Mouse (Mus musculus) embryonic fibroblast, embryonic 13.5 days (primary cell): ENCODE data around the gene Keap1. TPM values are rescaled to one million over a fixed set of nuclear protein-coding genes. Genes with fewer than 3 reads are reported as not detected.

Experiments
- H3K27ac ChIP-seq: 2 replicates; pipeline ENCODE4 v1.5.1; 2012; ENCODE audit warnings: low read length, control low read depth, inconsistent platforms; ENCODE audit not compliant: insufficient read depth
- H3K4me1 ChIP-seq: 2 replicates; pipeline ENCODE4 v1.6.1; 2011; ENCODE audit warnings: low read length; ENCODE audit not compliant: control insufficient read depth, insufficient read depth
- H3K4me3 ChIP-seq: 2 replicates; pipeline ENCODE4 v1.5.1; 2011; ENCODE audit warnings: mild to moderate bottlenecking, control low read depth, low read length; ENCODE audit not compliant: insufficient read depth
- CTCF ChIP-seq: IDR thresholded peaks from 2 replicates; pipeline ENCODE4 v1.5.1; 2011; ENCODE audit warnings: mild to moderate bottlenecking, control low read depth, low read length, moderate library complexity, borderline replicate concordance; ENCODE audit not compliant: insufficient read depth
- POLR2A ChIP-seq: IDR thresholded peaks from 2 replicates; pipeline ENCODE4 v1.6.1; 2011; ENCODE audit warnings: low read depth, mild to moderate bottlenecking, control low read depth, low read length, moderate library complexity
- polyA plus RNA-seq: library from polyadenylated mRNA; stranded (reverse); fragments of >200 nt; gene quantifications from 2 replicates; pipeline ENCODE4 v1.2.4, GENCODE M21; 2011; ENCODE audit warnings: low read depth; ENCODE audit not compliant: missing spikeins, insufficient read length

The Keap1 gene
- polyA plus RNA-seq, 1 experiment, result 27.4 TPM

DNA sequence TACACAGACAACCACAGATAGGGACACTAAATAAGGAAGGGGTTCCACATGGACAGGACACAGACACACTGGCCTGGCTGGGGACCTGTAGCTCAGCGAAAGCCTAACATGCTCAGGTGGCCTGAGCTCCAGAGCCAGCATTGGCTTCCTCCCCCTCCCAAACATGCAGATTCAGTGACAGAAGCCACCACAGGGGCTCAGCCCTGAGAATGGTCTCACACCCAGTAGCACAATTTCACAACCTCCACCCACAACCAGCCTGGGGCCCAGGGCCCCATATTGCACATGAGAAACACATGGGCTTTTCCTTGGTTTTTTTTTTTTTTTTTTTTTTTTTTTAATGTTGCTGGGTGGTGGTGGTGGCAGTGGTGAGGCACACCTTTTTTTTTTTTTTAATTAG, 7.2 kb upstream of the Keap1 start:
- no peaks in the 10 kb centered on the region for H3K4me1 ChIP-seq
- TF ChIP-seq CTCF (no peak), POLR2A (no peak)
- H3K4me3 ChIP-seq, result no peak overlapping the region
- H3K27ac ChIP-seq, result no peak overlapping the region

DNA sequence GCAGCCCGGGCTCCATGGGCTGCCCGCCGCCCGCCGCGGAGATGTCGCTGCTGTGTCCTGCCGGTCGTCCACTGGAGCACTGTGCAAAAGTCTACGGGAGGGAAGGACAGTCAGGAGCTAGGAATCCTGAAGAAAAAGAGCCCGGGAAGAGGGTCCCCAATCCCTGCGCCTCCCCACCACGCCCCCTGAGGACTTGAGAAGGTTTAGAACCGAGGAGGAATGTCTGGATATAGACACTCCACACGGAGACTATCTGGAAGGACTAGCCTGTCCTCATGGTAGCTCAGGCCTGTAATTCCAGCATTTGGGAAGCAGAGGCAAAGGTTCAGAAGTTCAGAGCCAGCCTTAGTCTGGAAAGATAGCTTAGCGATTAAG, 5.9 kb upstream of the Keap1 start:
- H3K27ac ChIP-seq, result no peak overlapping the region
- no peaks in the 10 kb centered on the region for H3K4me1 ChIP-seq
- 0 out of 2 replicates have a peak overlapping the region, but pooled peaks have one; percentile 5 for H3K4me3 ChIP-seq
- TF ChIP-seq CTCF (no peak), POLR2A (no peak)

- Histone ChIP-seq H3K27ac (no peak overlapping the region), H3K4me1 (no peaks in the 10 kb centered on the region), H3K4me3 (peak overlapping the region; percentile 5; the same call in 1 of the 2 replicates)
- no peak for TF ChIP-seq POLR2A
- no peak for TF ChIP-seq CTCF
Observed at GRCm38 (mm10) chr9:21244428-21245112, 5.4 kb upstream of the Keap1 start.

GRCm38 (mm10) chr9:21243826-21244427, 4.8 kb upstream of the Keap1 start:
- Histone ChIP-seq H3K27ac (no peak overlapping the region), H3K4me3 (0 out of 2 replicates have a peak overlapping the region, but pooled peaks have one; percentile 5), H3K4me1 (no peaks in the 10 kb centered on the region)
- TF ChIP-seq POLR2A, result no peak
- TF ChIP-seq CTCF, result no peak

DNA sequence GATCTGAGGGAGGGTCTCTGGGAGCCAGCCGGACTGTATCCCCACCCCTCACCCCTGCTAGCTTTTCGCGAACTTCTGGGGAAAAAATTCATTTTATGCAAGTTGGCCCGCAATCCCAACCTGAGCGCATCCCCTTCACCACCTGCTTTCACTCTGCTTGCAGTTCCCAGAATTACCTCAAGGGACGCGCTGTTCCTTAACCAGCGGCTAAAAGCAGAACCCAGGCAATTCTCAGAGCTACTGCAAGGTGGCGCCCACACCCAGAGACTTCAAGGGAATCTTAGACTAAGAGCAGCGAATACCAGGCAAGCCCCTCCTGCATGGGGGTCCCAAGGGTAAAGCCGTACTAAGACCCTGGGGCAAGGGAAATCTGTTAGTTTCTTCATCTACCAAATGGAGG, 2.2 kb upstream of the Keap1 start:
- no peak overlapping the region for H3K27ac ChIP-seq
- TF ChIP-seq POLR2A (no peak), CTCF (peak; percentile 75; the same call in 1 of the 2 replicates)
- no peaks in the 10 kb centered on the region for H3K4me1 ChIP-seq
- no peak overlapping the region for H3K4me3 ChIP-seq

DNA sequence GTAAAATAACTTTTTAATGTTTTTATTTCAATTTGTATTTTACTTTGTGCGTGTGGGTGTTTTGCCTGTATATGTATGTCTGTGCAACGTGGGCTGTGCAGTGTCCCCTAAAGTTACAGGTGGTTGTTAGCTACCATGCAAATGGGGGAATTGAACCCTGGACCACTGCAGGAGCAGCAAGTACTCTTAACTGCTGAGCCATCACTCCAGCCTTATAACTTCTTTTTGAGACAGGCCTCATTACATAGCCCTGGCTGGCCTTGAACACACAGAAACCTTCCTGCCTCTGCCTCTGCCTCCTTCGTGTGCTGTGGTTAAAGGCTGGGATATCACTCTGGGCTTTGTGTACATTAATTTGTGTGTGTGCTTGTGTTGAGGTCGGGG, 296 bp upstream of the Keap1 start:
- H3K27ac ChIP-seq, result no peak overlapping the region

GRCm38 (mm10) chr9:21238004-21238732, 993 bp downstream of the Keap1 start:
- TF ChIP-seq POLR2A (no peak; the same call in 1 of the 2 replicates), CTCF (no peak)
- Histone ChIP-seq H3K4me3 (peak overlapping the region; percentile 80), H3K27ac (peak overlapping the region; percentile 54), H3K4me1 (no peaks in the 10 kb centered on the region)

More for the DNA sequence above, 296 bp upstream of the Keap1 start:
- no peaks in the 10 kb centered on the region for H3K4me1 ChIP-seq
- TF ChIP-seq POLR2A (no peak), CTCF (no peak)
- peak overlapping the region; percentile 80 for H3K4me3 ChIP-seq

DNA sequence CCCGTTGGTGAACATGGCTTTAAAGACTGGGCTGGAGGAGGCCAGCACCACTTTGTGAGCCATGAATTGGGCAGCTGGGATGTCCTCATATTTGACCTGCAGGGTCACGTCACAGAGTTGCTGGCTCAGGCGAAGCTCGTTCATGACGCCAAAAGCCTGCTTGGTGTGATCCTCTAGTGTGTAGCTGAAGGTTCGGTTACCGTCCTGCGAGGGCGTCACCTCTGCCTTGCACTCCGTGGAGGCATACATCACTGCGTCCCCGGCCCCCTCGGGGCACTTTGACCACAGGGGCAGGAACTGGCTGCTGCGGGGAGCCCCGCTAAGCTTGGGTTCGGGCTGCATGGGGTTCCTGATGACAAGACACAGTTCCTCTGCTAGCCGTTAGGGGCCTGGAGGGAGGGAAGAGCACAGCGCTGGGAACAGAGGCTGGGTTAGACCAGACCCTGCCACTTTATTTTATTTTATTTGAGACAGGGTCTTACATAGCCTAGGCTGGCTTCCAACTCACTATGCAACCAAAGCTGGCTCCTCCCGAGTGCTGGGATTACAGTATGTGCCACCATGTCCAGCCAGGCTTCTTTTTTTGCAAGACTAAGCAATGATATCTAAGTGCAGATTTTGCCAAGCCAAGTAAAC, 1.7 kb downstream of the Keap1 start:
- TF ChIP-seq CTCF (no peak), POLR2A (no peak)
- no peaks in the 10 kb centered on the region for H3K4me1 ChIP-seq
- peak overlapping the region; percentile 80 for H3K4me3 ChIP-seq

DNA sequence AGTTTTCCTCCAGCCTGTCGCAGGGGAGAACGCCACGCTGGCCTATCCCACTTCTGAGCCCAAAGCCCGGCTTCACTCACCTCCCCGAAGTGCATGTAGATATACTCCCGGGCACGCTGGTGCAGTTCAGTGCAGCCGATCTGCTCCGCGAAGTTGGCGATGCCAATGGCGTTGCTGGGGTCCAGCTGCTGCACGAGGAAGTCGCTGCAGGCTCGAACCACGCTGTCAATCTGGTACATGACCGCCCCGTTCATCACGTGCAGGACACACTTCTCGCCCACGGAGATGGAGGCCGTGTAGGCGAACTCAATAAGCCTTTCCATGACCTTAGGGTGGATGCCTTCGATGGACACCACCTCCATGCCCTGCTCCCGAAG, 2.2 kb downstream of the Keap1 start:
- 0 out of 2 replicates have a peak overlapping the region, but pooled peaks have one; percentile 80 for H3K4me3 ChIP-seq
- no peak overlapping the region for H3K27ac ChIP-seq
- no peak for TF ChIP-seq POLR2A
- TF ChIP-seq CTCF, result no peak
- H3K4me1 ChIP-seq, result no peaks in the 10 kb centered on the region

More for the DNA sequence above, 1.7 kb downstream of the Keap1 start:
- peak overlapping the region; percentile 54 for H3K27ac ChIP-seq
